ENCODE assay signal across 25 mouse cellular contexts in the genomic region with DNA sequence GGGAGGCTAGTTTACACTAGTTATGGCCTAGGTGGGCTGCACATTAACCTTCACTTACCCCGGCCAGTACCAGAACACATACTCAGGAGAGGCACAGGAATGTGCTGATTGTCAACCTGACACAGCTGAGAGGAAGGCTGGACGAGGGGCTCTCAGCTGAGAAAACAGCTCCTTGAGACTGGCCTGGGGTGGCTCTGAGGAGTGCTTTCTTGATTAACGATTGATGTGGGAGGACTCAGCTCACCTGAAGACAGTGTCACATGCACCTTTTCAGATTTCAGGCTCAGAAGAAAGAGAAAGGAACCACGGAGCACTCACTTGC. TPM values are rescaled to one million over a fixed set of nuclear protein-coding genes. Genes with fewer than 3 reads are reported as not detected.
DNase-seq lines count a peak whose midpoint lies in the region; ATAC-seq and TF ChIP-seq lines count a peak whose summit lies in the region.
"Had no signal": no experiment of that assay in that cellular context is flagged by ENCODE, and none has a peak within 500 bp of the region (broad histone marks: within the 10 kb centered on the region; RNA-seq: fewer than 3 reads in every experiment).

No protein-coding gene starts in this region.

- no peak for TF ChIP-seq EP300 in stomach, postnatal 0 days (optimal IDR thresholded peaks at IDR 0.05)

- no peaks in the 10 kb centered on the region for H3K9me3 ChIP-seq in stomach, postnatal 0 days (ENCODE audit: control insufficient read depth, low read length)
- H3K9me3 ChIP-seq: embryonic facial prominence, embryonic 10.5 days; G1E; heart, embryonic 12.5 days; liver, embryonic 15.5 days; midbrain, embryonic 10.5 days had no signal

- H3K4me3 ChIP-seq in stomach, postnatal 0 days (ENCODE audit: low read depth, low read length) = no peak overlapping the region
- H3K4me3 ChIP-seq: embryonic facial prominence, embryonic 10.5 days; heart, embryonic 12.5 days; left cerebral cortex, adult 2 months; liver, embryonic 15.5 days; midbrain, embryonic 10.5 days; myocyte had no signal

- H3K27me3 ChIP-seq in stomach, postnatal 0 days (ENCODE audit: control insufficient read depth, insufficient read depth, low read length) = no peaks in the 10 kb centered on the region
- H3K27me3 ChIP-seq: CH12.LX; heart, embryonic 12.5 days; liver, embryonic 15.5 days; Patski had no signal

- H3K4me2 ChIP-seq in stomach, postnatal 0 days (replicated peaks; ENCODE audit: low read depth) = no peak overlapping the region
- H3K4me2 ChIP-seq: heart, embryonic 12.5 days; liver, embryonic 15.5 days had no signal

- no peak for ATAC-seq in stomach, postnatal 0 days (ENCODE audit: low FRiP score, low TSS enrichment)
- ATAC-seq: forebrain, postnatal 0 days; hindbrain, postnatal 0 days; intestine, embryonic 16.5 days; midbrain, embryonic 16.5 days; Patski had no signal

- H3K4me1 ChIP-seq in stomach, postnatal 0 days (replicated peaks; ENCODE audit: control insufficient read depth, insufficient read depth) = no peaks in the 10 kb centered on the region

- no peak for TF ChIP-seq CTCF in stomach, postnatal 0 days (IDR thresholded peaks at IDR 0.05; ENCODE audit: low read depth)

- peak; percentile 5 for DNase-seq in gastrocnemius, postnatal 25 days
- DNase-seq in gastrocnemius, adult 18-20 months (ENCODE audit: low spot score) = no peak
- DNase-seq in kidney, postnatal 10 days = peak; percentile 19
- DNase-seq in kidney, postnatal 25 days = no peak
- peak; percentile 2 for DNase-seq in testis, postnatal 14 days (ENCODE audit: low spot score)
- DNase-seq in testis, postnatal 10 days (ENCODE audit: low spot score) = no peak
- no peak for DNase-seq in stomach, postnatal 0 days (ENCODE audit: low spot score)
- DNase-seq: B cell, adult 2 months; forebrain, postnatal 0 days; heart, postnatal 10 days; left cerebral cortex, postnatal 4 days; liver had no signal

- WGBS in stomach, postnatal 0 days = 74% methylated on average over 4 of the region's 4 CpGs

- H3K9ac ChIP-seq in stomach, postnatal 0 days (ENCODE audit: low read length) = no peak overlapping the region
- H3K9ac ChIP-seq: forebrain, postnatal 0 days; liver, embryonic 15.5 days had no signal

- H3K27ac ChIP-seq in stomach, postnatal 0 days (replicated peaks) = no peak overlapping the region
- H3K27ac ChIP-seq: left cerebral cortex, adult 2 months; liver, embryonic 15.5 days; macrophage; midbrain, embryonic 10.5 days had no signal

- peaks cover 8% of the 10 kb centered on the region; the same call in 1 of the 2 replicates for H3K36me3 ChIP-seq in stomach, postnatal 0 days (ENCODE audit: control insufficient read depth, insufficient read depth, low read length)
- H3K36me3 ChIP-seq: G1E had no signal

RNA-seq across cellular contexts. Expression of a gene that starts 42.7 kb away (rescaled TPM):
- 1 to 10 TPM; 9.8 to 10.0 TPM for total RNA-seq in gastrocnemius, postnatal 25 days (2021)
- 1 to 10 TPM; 6.9 to 7.9 TPM for total RNA-seq in gastrocnemius, adult 18-20 months (2021)
- 4.5 and 6.0 TPM in 2 replicates for polyA plus RNA-seq in stomach, postnatal 0 days (2015; fragmentation: Nextera tagmentation; extraction: Ambion mirVana)

Comparison
In these comparisons a context has a peak if more than half of its experiments do, and no peak if none do; other contexts are left out.
1. DNase-seq: peak in gastrocnemius, postnatal 25 days (single experiment), kidney, postnatal 10 days (single experiment) and testis, postnatal 14 days (single experiment); none in gastrocnemius, adult 18-20 months (single experiment), kidney, postnatal 25 days (0 of 2), testis, postnatal 10 days (single experiment) and stomach, postnatal 0 days (single experiment).